ENCODE assay signal across 22 mouse cellular contexts in the genomic region with DNA sequence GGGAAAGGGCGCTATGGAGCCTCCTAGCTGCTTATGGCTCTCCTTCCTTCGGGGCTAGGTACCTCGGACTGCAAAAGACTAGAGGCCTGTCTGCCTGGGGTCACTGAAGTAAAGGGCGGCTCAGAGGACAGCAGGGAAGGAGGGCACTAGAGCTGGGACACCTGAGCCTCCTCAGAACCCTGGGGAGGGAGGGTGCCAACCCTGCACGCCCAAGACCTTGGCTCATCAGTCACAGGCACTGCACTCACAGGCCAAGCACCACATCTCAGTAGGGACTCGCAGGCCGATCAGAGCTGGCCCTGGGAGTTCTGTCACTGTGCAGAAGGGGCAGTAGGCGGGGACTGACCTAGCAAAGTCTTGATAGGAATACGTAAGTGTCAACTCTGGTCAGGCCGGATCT.
DNase-seq lines count a peak whose midpoint lies in the region; ATAC-seq and TF ChIP-seq lines count a peak whose summit lies in the region.
"Had no signal": no experiment of that assay in that cellular context is flagged by ENCODE, and none has a peak within 500 bp of the region (broad histone marks: within the 10 kb centered on the region; RNA-seq: fewer than 3 reads in every experiment).

No protein-coding gene starts in this region.

- DNase-seq in embryonic facial prominence, embryonic 10.5 days (ENCODE audit: low spot score): no peak
- no peak for DNase-seq in intestine, embryonic 14.5 days (ENCODE audit: low spot score)
- DNase-seq in gastrocnemius, postnatal 25 days: peak; percentile 54
- DNase-seq in cerebellum, adult 18-20 months: no peak
- no peak for DNase-seq in left cerebral cortex, postnatal 14 days (ENCODE audit: low spot score in 2 of 2)
- DNase-seq: cerebellum, adult 9-10 months; forebrain, postnatal 0 days; kidney, postnatal 4 days; lung, adult 18-20 months; spleen, adult 18-20 months; thymus, postnatal 14 days had no signal

- no peak for ATAC-seq in embryonic facial prominence, embryonic 13.5 days (ENCODE audit: insufficient number of reproducible peaks, insufficient read depth, low FRiP score, low TSS enrichment, low read depth)
- no peak for ATAC-seq in intestine, embryonic 14.5 days (replicated peaks; ENCODE audit: low FRiP score, low TSS enrichment, low read depth)
- ATAC-seq in intestine, postnatal 0 days: no peak
- no peak for ATAC-seq in limb, embryonic 13.5 days (ENCODE audit: low FRiP score, low read depth)
- ATAC-seq: forebrain, postnatal 0 days; inflammation-experienced regulatory T-cells, adult 6 months; midbrain, embryonic 15.5 days had no signal

- no peak overlapping the region for H3K4me3 ChIP-seq in embryonic facial prominence, embryonic 13.5 days
- no peak overlapping the region for H3K4me3 ChIP-seq in embryonic facial prominence, embryonic 10.5 days
- no peak overlapping the region for H3K4me3 ChIP-seq in intestine, embryonic 14.5 days (ENCODE audit: low read depth, low read length)
- no peak overlapping the region for H3K4me3 ChIP-seq in intestine, postnatal 0 days (ENCODE audit: low read depth, low read length)
- no peak overlapping the region for H3K4me3 ChIP-seq in limb, embryonic 13.5 days
- H3K4me3 ChIP-seq: heart, embryonic 15.5 days; kidney, embryonic 15.5 days; megakaryocyte, embryonic 14.5 days; midbrain, embryonic 15.5 days; neural tube, embryonic 15.5 days had no signal

- no peak for TF ChIP-seq CTCF in intestine, postnatal 0 days (IDR thresholded peaks at IDR 0.05; ENCODE audit: low read depth)

- WGBS in embryonic facial prominence, embryonic 13.5 days: 72% methylated on average over 10 of the region's 10 CpGs
- 69% methylated on average over 10 of the region's 10 CpGs for WGBS in embryonic facial prominence, embryonic 10.5 days
- 75% methylated on average over 10 of the region's 10 CpGs for WGBS in intestine, embryonic 14.5 days
- 79% methylated on average over 10 of the region's 10 CpGs for WGBS in intestine, postnatal 0 days
- WGBS in limb, embryonic 13.5 days: 69% methylated on average over 10 of the region's 10 CpGs

- intact Hi-C loops in left cerebral cortex, postnatal 14 days (cut with DNase I): loop anchor here (5.0 kb wide), 1 partner anchor 45 kb away; no protein-coding TSS in a partner anchor

- H3K9ac ChIP-seq in embryonic facial prominence, embryonic 13.5 days: 0 out of 2 replicates have a peak overlapping the region, but pooled peaks have one; percentile 21
- H3K9ac ChIP-seq in intestine, embryonic 14.5 days (ENCODE audit: low read length): no peak overlapping the region
- H3K9ac ChIP-seq in intestine, postnatal 0 days (ENCODE audit: low read depth, low read length): no peak overlapping the region
- H3K9ac ChIP-seq in limb, embryonic 13.5 days: no peak overlapping the region
- H3K9ac ChIP-seq: forebrain, postnatal 0 days; heart, embryonic 15.5 days; kidney, embryonic 15.5 days; midbrain, embryonic 15.5 days; neural tube, embryonic 15.5 days had no signal

- no peaks in the 10 kb centered on the region for H3K27me3 ChIP-seq in embryonic facial prominence, embryonic 13.5 days
- no peaks in the 10 kb centered on the region for H3K27me3 ChIP-seq in embryonic facial prominence, embryonic 10.5 days (replicated peaks; ENCODE audit: low read depth, poor library complexity, severe bottlenecking)
- H3K27me3 ChIP-seq in intestine, embryonic 14.5 days (replicated peaks; ENCODE audit: control insufficient read depth, insufficient read depth, low read length): no peaks in the 10 kb centered on the region
- no peaks in the 10 kb centered on the region for H3K27me3 ChIP-seq in intestine, postnatal 0 days (replicated peaks; ENCODE audit: control insufficient read depth, insufficient read depth, low read length)
- no peaks in the 10 kb centered on the region for H3K27me3 ChIP-seq in limb, embryonic 13.5 days
- H3K27me3 ChIP-seq: kidney, embryonic 15.5 days; midbrain, embryonic 15.5 days; neural tube, embryonic 15.5 days had no signal

- H3K9me3 ChIP-seq in embryonic facial prominence, embryonic 13.5 days: no peaks in the 10 kb centered on the region
- no peaks in the 10 kb centered on the region for H3K9me3 ChIP-seq in embryonic facial prominence, embryonic 10.5 days
- no peaks in the 10 kb centered on the region for H3K9me3 ChIP-seq in intestine, embryonic 14.5 days (ENCODE audit: control insufficient read depth, low read length)
- H3K9me3 ChIP-seq in intestine, postnatal 0 days (ENCODE audit: control insufficient read depth): no peaks in the 10 kb centered on the region
- 0 out of 2 replicates have a peak, but pooled peaks cover 3% of the 10 kb centered on the region for H3K9me3 ChIP-seq in limb, embryonic 13.5 days
- H3K9me3 ChIP-seq: G1E; heart, embryonic 15.5 days; kidney, embryonic 15.5 days; midbrain, embryonic 15.5 days; neural tube, embryonic 15.5 days had no signal

- H3K4me1 ChIP-seq in embryonic facial prominence, embryonic 13.5 days: peaks cover 18% of the 10 kb centered on the region
- H3K4me1 ChIP-seq in embryonic facial prominence, embryonic 10.5 days: peaks cover 42% of the 10 kb centered on the region
- peaks cover 9% of the 10 kb centered on the region; the same call in 1 of the 2 replicates for H3K4me1 ChIP-seq in intestine, embryonic 14.5 days (replicated peaks; ENCODE audit: control insufficient read depth, insufficient read depth, low read length)
- no peaks in the 10 kb centered on the region for H3K4me1 ChIP-seq in intestine, postnatal 0 days (replicated peaks; ENCODE audit: control insufficient read depth, insufficient read depth, low read length)
- peaks cover 36% of the 10 kb centered on the region for H3K4me1 ChIP-seq in limb, embryonic 13.5 days

- H3K27ac ChIP-seq in embryonic facial prominence, embryonic 13.5 days: no peak overlapping the region
- H3K27ac ChIP-seq in embryonic facial prominence, embryonic 10.5 days (replicated peaks): no peak overlapping the region; the same call in 1 of the 2 replicates
- peak overlapping the region; percentile 48; the same call in 1 of the 2 replicates for H3K27ac ChIP-seq in intestine, embryonic 14.5 days (ENCODE audit: low read depth)
- no peak overlapping the region for H3K27ac ChIP-seq in intestine, postnatal 0 days (ENCODE audit: low read depth, low read length)
- peak overlapping the region; percentile 6; the same call in 1 of the 2 replicates for H3K27ac ChIP-seq in limb, embryonic 13.5 days
- H3K27ac ChIP-seq: heart, embryonic 15.5 days; kidney, embryonic 15.5 days; midbrain, embryonic 15.5 days; neural tube, embryonic 15.5 days had no signal

- no peaks in the 10 kb centered on the region for H3K36me3 ChIP-seq in embryonic facial prominence, embryonic 13.5 days
- H3K36me3 ChIP-seq in embryonic facial prominence, embryonic 10.5 days (replicated peaks): no peaks in the 10 kb centered on the region
- no peaks in the 10 kb centered on the region for H3K36me3 ChIP-seq in intestine, embryonic 14.5 days (ENCODE audit: control insufficient read depth, insufficient read depth, low read length)
- H3K36me3 ChIP-seq in intestine, postnatal 0 days (ENCODE audit: control insufficient read depth, insufficient read depth): peaks cover 7% of the 10 kb centered on the region; the same call in 1 of the 2 replicates
- no peaks in the 10 kb centered on the region for H3K36me3 ChIP-seq in limb, embryonic 13.5 days
- H3K36me3 ChIP-seq: heart, embryonic 15.5 days; kidney, embryonic 15.5 days; midbrain, embryonic 15.5 days; neural tube, embryonic 15.5 days had no signal

- H3K4me2 ChIP-seq in embryonic facial prominence, embryonic 13.5 days: no peak overlapping the region
- H3K4me2 ChIP-seq in intestine, embryonic 14.5 days (ENCODE audit: low read length): no peak overlapping the region
- no peak overlapping the region for H3K4me2 ChIP-seq in intestine, postnatal 0 days (replicated peaks; ENCODE audit: low read depth)
- H3K4me2 ChIP-seq in limb, embryonic 13.5 days (replicated peaks): no peak overlapping the region
- H3K4me2 ChIP-seq: heart, embryonic 15.5 days; kidney, embryonic 15.5 days; liver, embryonic 11.5 days; midbrain, embryonic 15.5 days; neural tube, embryonic 15.5 days had no signal

Comparison
In these comparisons a context has a peak if more than half of its experiments do, and no peak if none do; other contexts are left out.
1. H3K27ac ChIP-seq: peak in intestine, embryonic 14.5 days (single experiment) and limb, embryonic 13.5 days (single experiment); none in embryonic facial prominence, embryonic 13.5 days (single experiment), embryonic facial prominence, embryonic 10.5 days (single experiment) and intestine, postnatal 0 days (single experiment).